Mouse (Mus musculus): ENCODE results near the gene Rbm7.

DNA sequence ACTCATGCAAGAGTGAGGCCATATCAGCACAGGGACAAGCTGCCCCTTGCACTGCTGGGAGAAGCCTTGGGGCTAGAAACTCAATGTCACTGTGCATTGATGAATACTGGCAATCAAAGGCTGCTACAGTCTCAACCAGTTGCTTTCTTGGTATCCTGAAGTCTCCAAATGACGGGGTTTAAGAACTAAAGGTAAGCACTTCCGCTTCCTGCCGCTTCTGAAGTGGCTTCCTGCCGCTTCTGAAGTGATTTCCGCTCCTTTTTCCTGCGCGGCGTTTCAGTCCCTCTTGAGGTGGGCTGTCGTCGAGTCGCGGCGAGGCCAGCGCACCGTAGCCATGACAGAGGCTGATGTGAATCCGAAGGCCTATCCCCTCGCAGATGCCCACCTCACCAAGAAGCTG lies 45.0 kb downstream of the Rbm7 start:
- no peak for TF ChIP-seq CTCF (IDR thresholded peaks at IDR 0.05; ENCODE audit: low read depth)
- no peak for TF ChIP-seq EP300 (IDR thresholded peaks at IDR 0.05; ENCODE audit: low read depth)

Measured in liver, embryonic 14.5 days (tissue).